Comparison of ENCODE assay signal across 15 mouse cellular contexts in genomic region chr4:102624937-102625336, GRCm38 (mm10).
DNase-seq lines count a peak whose midpoint lies in the region; ATAC-seq and TF ChIP-seq lines count a peak whose summit lies in the region.
"Had no signal": no experiment of that assay in that cellular context is flagged by ENCODE, and none has a peak within 500 bp of the region (broad histone marks: within the 10 kb centered on the region; RNA-seq: fewer than 3 reads in every experiment).

No protein-coding gene starts in this region.

- no peak overlapping the region for H3K9ac ChIP-seq in liver, embryonic 13.5 days
- no peak overlapping the region for H3K9ac ChIP-seq in liver, embryonic 11.5 days (ENCODE audit: low read depth, low read length)
- no peak overlapping the region for H3K9ac ChIP-seq in heart, embryonic 11.5 days (ENCODE audit: low read depth, low read length)

- H3K4me2 ChIP-seq in liver, embryonic 13.5 days = no peak overlapping the region
- H3K4me2 ChIP-seq in liver, embryonic 11.5 days = no peak overlapping the region
- no peak overlapping the region for H3K4me2 ChIP-seq in heart, embryonic 11.5 days

- H3K27ac ChIP-seq in liver, embryonic 13.5 days = no peak overlapping the region
- no peak overlapping the region for H3K27ac ChIP-seq in liver, embryonic 11.5 days (ENCODE audit: low read depth, low read length)
- peak overlapping the region; percentile 74 for H3K27ac ChIP-seq in bone marrow, adult 2 months (ENCODE audit: control insufficient read depth, insufficient read depth, low read depth, low read length, poor library complexity)
- no peak overlapping the region for H3K27ac ChIP-seq in heart, embryonic 11.5 days (ENCODE audit: low read depth, low read length)
- H3K27ac ChIP-seq: hindbrain, postnatal 0 days had no signal

- no peaks in the 10 kb centered on the region for H3K36me3 ChIP-seq in liver, embryonic 13.5 days
- H3K36me3 ChIP-seq in liver, embryonic 11.5 days (ENCODE audit: control insufficient read depth, insufficient read depth, low read length) = no peaks in the 10 kb centered on the region
- no peaks in the 10 kb centered on the region for H3K36me3 ChIP-seq in heart, embryonic 11.5 days (ENCODE audit: control insufficient read depth, insufficient read depth, low read length)

- WGBS in liver, embryonic 13.5 days (ENCODE audit: insufficient replicate concordance) = 18% methylated on average over 8 of the region's 8 CpGs
- WGBS in liver, embryonic 11.5 days = 46% methylated on average over 8 of the region's 8 CpGs
- WGBS in bone marrow, adult 2 months = 4% methylated on average over 8 of the region's 8 CpGs
- 54% methylated on average over 8 of the region's 8 CpGs for WGBS in heart, embryonic 11.5 days (ENCODE audit: insufficient replicate concordance)

- H3K9me3 ChIP-seq in liver, embryonic 13.5 days (replicated peaks) = no peaks in the 10 kb centered on the region
- H3K9me3 ChIP-seq in liver, embryonic 11.5 days (ENCODE audit: control insufficient read depth, low read length) = no peaks in the 10 kb centered on the region
- H3K9me3 ChIP-seq in heart, embryonic 11.5 days (replicated peaks; ENCODE audit: control insufficient read depth, low read length) = no peaks in the 10 kb centered on the region

- TF ChIP-seq CTCF in bone marrow, adult 2 months (IDR thresholded peaks at IDR 0.05; ENCODE audit: control insufficient read depth, insufficient read depth, low read length) = no peak

- H3K4me3 ChIP-seq in liver, embryonic 13.5 days (replicated peaks) = no peak overlapping the region
- no peak overlapping the region for H3K4me3 ChIP-seq in liver, embryonic 11.5 days (ENCODE audit: low read depth, low read length)
- no peak overlapping the region for H3K4me3 ChIP-seq in bone marrow, adult 2 months (replicated peaks; ENCODE audit: control insufficient read depth, low read depth, low read length)
- no peak overlapping the region for H3K4me3 ChIP-seq in heart, embryonic 11.5 days (ENCODE audit: low read depth, low read length)
- H3K4me3 ChIP-seq: layer of hippocampus, adult 2 months had no signal

- 0 out of 2 replicates have a peak, but pooled peaks have one; percentile 43 for ATAC-seq in liver, embryonic 13.5 days (ENCODE audit: low read depth)
- no peak for ATAC-seq in liver, embryonic 11.5 days (replicated peaks; ENCODE audit: low FRiP score)
- ATAC-seq in hematopoietic stem cell, adult 5-6 weeks (replicated peaks in 1 of 2; ENCODE audit: insufficient read depth in 1 of 2, low FRiP score in 2 of 2, low TSS enrichment in 1 of 2, low read depth in 1 of 2, poor library complexity in 2 of 2, severe bottlenecking in 2 of 2) = peak; percentile 85 to 86
- ATAC-seq in monocyte, adult 5-6 weeks (replicated peaks; ENCODE audit: insufficient number of reproducible peaks, low FRiP score, low TSS enrichment, poor library complexity, severe bottlenecking) = peak; percentile 86
- ATAC-seq in heart, embryonic 11.5 days (replicated peaks; ENCODE audit: insufficient number of reproducible peaks, low FRiP score, low TSS enrichment) = no peak
- ATAC-seq: forebrain, embryonic 14.5 days; hindbrain, postnatal 0 days had no signal

- H3K27me3 ChIP-seq in liver, embryonic 13.5 days = no peaks in the 10 kb centered on the region
- H3K27me3 ChIP-seq in liver, embryonic 11.5 days (replicated peaks; ENCODE audit: control insufficient read depth, insufficient read depth, low read length) = no peaks in the 10 kb centered on the region
- H3K27me3 ChIP-seq in heart, embryonic 11.5 days (ENCODE audit: control insufficient read depth, insufficient read depth, low read length) = no peaks in the 10 kb centered on the region

- no peaks in the 10 kb centered on the region; the same call in 1 of the 2 replicates for H3K4me1 ChIP-seq in liver, embryonic 13.5 days (replicated peaks)
- H3K4me1 ChIP-seq in liver, embryonic 11.5 days (replicated peaks; ENCODE audit: control insufficient read depth, insufficient read depth, low read length) = no peaks in the 10 kb centered on the region
- peaks cover 4% of the 10 kb centered on the region for H3K4me1 ChIP-seq in bone marrow, adult 2 months (ENCODE audit: control insufficient read depth, insufficient read depth, low read length)
- H3K4me1 ChIP-seq in heart, embryonic 11.5 days (ENCODE audit: control insufficient read depth, insufficient read depth, low read length) = no peaks in the 10 kb centered on the region

- DNase-seq in liver, embryonic 13.5 days = no peak
- no peak for DNase-seq in liver, embryonic 11.5 days (ENCODE audit: low spot score)
- DNase-seq in thymus, postnatal 4 days = no peak
- DNase-seq in MN1 (ENCODE audit: low spot score) = no peak
- DNase-seq: cerebellum, postnatal 10 days; heart, postnatal 10 days; kidney, adult 9 months; spleen, adult 18-20 months had no signal

- TF ChIP-seq POLR2A in bone marrow, adult 2 months (IDR thresholded peaks at IDR 0.05; ENCODE audit: borderline replicate concordance, control insufficient read depth, low read depth, low read length) = no peak

Comparison
In these comparisons a context has a peak if more than half of its experiments do, and no peak if none do; other contexts are left out.
1. ATAC-seq: peak in liver, embryonic 13.5 days (single experiment), hematopoietic stem cell, adult 5-6 weeks (2 of 2) and monocyte, adult 5-6 weeks (single experiment); none in liver, embryonic 11.5 days (single experiment) and heart, embryonic 11.5 days (single experiment).